ENCODE assay signal across 7 mouse cellular contexts in the genomic region with DNA sequence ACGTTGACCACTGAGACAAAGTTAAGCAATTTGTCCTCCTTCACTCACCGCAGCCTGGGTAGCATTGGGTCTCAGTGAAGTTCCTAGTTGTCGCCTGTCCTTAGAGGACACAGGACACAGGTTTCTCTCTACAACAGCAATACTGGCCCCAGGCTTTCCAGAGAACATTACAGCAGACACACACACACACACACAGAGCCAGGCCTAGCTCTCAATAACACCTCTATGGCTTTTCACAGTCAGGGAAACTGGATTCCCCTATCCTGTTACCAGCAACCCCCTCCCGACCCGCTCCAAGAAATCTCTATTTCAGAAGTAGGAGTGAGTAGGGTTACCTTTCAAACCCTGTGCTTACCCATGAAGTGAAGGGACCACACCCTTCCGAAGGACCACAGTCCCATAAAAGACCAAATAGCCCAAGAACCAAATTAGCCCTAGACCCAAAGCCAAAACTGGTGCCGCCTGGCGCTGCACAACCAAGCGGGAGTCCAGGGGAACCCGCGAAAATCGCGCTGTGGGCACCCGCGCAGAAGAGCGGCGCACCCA. TPM values are rescaled to one million over a fixed set of nuclear protein-coding genes. Genes with fewer than 3 reads are reported as not detected.
A peak's percentile ranks its signal among the peaks of the same experiment; 100 is the strongest.
DNase-seq lines count a peak whose midpoint lies in the region; ATAC-seq lines count a peak whose summit lies in the region.

No protein-coding gene starts in this region.

- H3K4me1 ChIP-seq in forebrain, embryonic 10.5 days: peaks cover 24% of the 10 kb centered on the region
- H3K4me1 ChIP-seq in limb, embryonic 13.5 days: peaks cover 13% of the 10 kb centered on the region
- H3K4me1 ChIP-seq in stomach, embryonic 15.5 days: peaks cover 9% of the 10 kb centered on the region

- no peak for ATAC-seq in limb, embryonic 13.5 days (ENCODE audit: low FRiP score, low read depth)
- ATAC-seq in stomach, embryonic 15.5 days (ENCODE audit: insufficient read depth, low FRiP score, low read depth): no peak
- ATAC-seq in megakaryocyte progenitor cell, adult 5-6 weeks (replicated peaks; ENCODE audit: poor library complexity): no peak

- intact Hi-C loops in left cerebral cortex, postnatal 10 days (cut with DNase I): no loop called here

- H3K27me3 ChIP-seq in forebrain, embryonic 10.5 days (ENCODE audit: poor library complexity, severe bottlenecking): peaks cover 66% of the 10 kb centered on the region
- H3K27me3 ChIP-seq in limb, embryonic 13.5 days: peaks cover 57% of the 10 kb centered on the region
- H3K27me3 ChIP-seq in stomach, embryonic 15.5 days (replicated peaks): 0 out of 2 replicates have a peak, but pooled peaks cover 5% of the 10 kb centered on the region

- peak; percentile 26 for DNase-seq in retina, postnatal 1 day
- no peak for DNase-seq in retina, embryonic 14.5 days (ENCODE audit: low spot score)
- no peak for DNase-seq in forebrain, embryonic 10.5 days (ENCODE audit: extremely low spot score, low spot score)
- no peak for DNase-seq in left cerebral cortex, postnatal 10 days (ENCODE audit: extremely low spot score in 1 of 2, low spot score in 2 of 2)

- 17% methylated on average over 17 of the region's 17 CpGs for WGBS in forebrain, embryonic 10.5 days
- 13% methylated on average over 17 of the region's 17 CpGs for WGBS in limb, embryonic 13.5 days
- WGBS in stomach, embryonic 15.5 days: 13% methylated on average over 17 of the region's 17 CpGs

- H3K9ac ChIP-seq in limb, embryonic 13.5 days: peak overlapping the region; percentile 78
- peak overlapping the region; percentile 66 for H3K9ac ChIP-seq in stomach, embryonic 15.5 days

- no peaks in the 10 kb centered on the region for H3K36me3 ChIP-seq in forebrain, embryonic 10.5 days (replicated peaks)
- H3K36me3 ChIP-seq in limb, embryonic 13.5 days: no peaks in the 10 kb centered on the region
- no peaks in the 10 kb centered on the region for H3K36me3 ChIP-seq in stomach, embryonic 15.5 days

- peak overlapping the region; percentile 98 for H3K4me2 ChIP-seq in limb, embryonic 13.5 days (replicated peaks)
- peak overlapping the region; percentile 98 for H3K4me2 ChIP-seq in stomach, embryonic 15.5 days

- peak overlapping the region; percentile 88 for H3K4me3 ChIP-seq in forebrain, embryonic 10.5 days
- H3K4me3 ChIP-seq in limb, embryonic 13.5 days: peak overlapping the region; percentile 61
- H3K4me3 ChIP-seq in stomach, embryonic 15.5 days (replicated peaks): peak overlapping the region; percentile 67

- H3K9me3 ChIP-seq in forebrain, embryonic 10.5 days: no peaks in the 10 kb centered on the region
- no peaks in the 10 kb centered on the region for H3K9me3 ChIP-seq in limb, embryonic 13.5 days
- H3K9me3 ChIP-seq in stomach, embryonic 15.5 days: no peaks in the 10 kb centered on the region

- peak overlapping the region; percentile 86 for H3K27ac ChIP-seq in forebrain, embryonic 10.5 days
- H3K27ac ChIP-seq in limb, embryonic 13.5 days: no peak overlapping the region
- H3K27ac ChIP-seq in stomach, embryonic 15.5 days: no peak overlapping the region

RNA-seq across cellular contexts. Expression of a gene that starts 0.9 kb away (rescaled TPM):
- polyA plus RNA-seq in forebrain, embryonic 10.5 days (2016; fragmentation: Nextera tagmentation; extraction: Ambion mirVana): 13.4 and 14.2 TPM in 2 replicates
- polyA plus RNA-seq in limb, embryonic 13.5 days (2015; fragmentation: Nextera tagmentation; extraction: Ambion mirVana): 26.8 and 29.3 TPM in 2 replicates
- 29.4 and 31.1 TPM in 2 replicates for polyA plus RNA-seq in stomach, embryonic 15.5 days (2015; fragmentation: Nextera tagmentation; extraction: Ambion mirVana)
- total RNA-seq in megakaryocyte progenitor cell, adult 5-6 weeks (2015): 26.2 and 26.4 TPM in 2 replicates
- 21.7 and 24.4 TPM in 2 replicates for total RNA-seq in megakaryocyte progenitor cell, adult 5-6 weeks (2017)
- total RNA-seq in left cerebral cortex, postnatal 10 days (2021): 10 to 100 TPM; 14.8 to 17.2 TPM

RNA-seq across cellular contexts. Expression of a gene that starts 26.0 kb away (rescaled TPM):
- 23.7 and 25.3 TPM in 2 replicates for polyA plus RNA-seq in forebrain, embryonic 10.5 days (2016; fragmentation: Nextera tagmentation; extraction: Ambion mirVana)
- polyA plus RNA-seq in limb, embryonic 13.5 days (2015; fragmentation: Nextera tagmentation; extraction: Ambion mirVana): 44.3 and 46.4 TPM in 2 replicates
- polyA plus RNA-seq in stomach, embryonic 15.5 days (2015; fragmentation: Nextera tagmentation; extraction: Ambion mirVana): 75.7 and 84.7 TPM in 2 replicates
- 149 and 158 TPM in 2 replicates for total RNA-seq in megakaryocyte progenitor cell, adult 5-6 weeks (2015)
- 95.1 and 101 TPM in 2 replicates for total RNA-seq in megakaryocyte progenitor cell, adult 5-6 weeks (2017)
- 10 to 100 TPM; 40.0 to 40.2 TPM for total RNA-seq in left cerebral cortex, postnatal 10 days (2021)
